25 mouse cellular contexts compared by ENCODE assay signal in genomic region chr1:151328341-151329097, GRCm38 (mm10). TPM values are rescaled to one million over a fixed set of nuclear protein-coding genes. Genes with fewer than 3 reads are reported as not detected.
DNase-seq lines count a peak whose midpoint lies in the region; ATAC-seq and TF ChIP-seq lines count a peak whose summit lies in the region.
"Had no signal": no experiment of that assay in that cellular context is flagged by ENCODE, and none has a peak within 500 bp of the region (broad histone marks: within the 10 kb centered on the region; RNA-seq: fewer than 3 reads in every experiment).

No protein-coding gene starts in this region.

- 81% methylated on average over 14 of the region's 14 CpGs for WGBS in liver, postnatal 0 days (ENCODE audit: insufficient replicate concordance)

- ATAC-seq in liver, postnatal 0 days, result peak; percentile 88
- ATAC-seq: CD4-positive, CD25-positive, alpha-beta regulatory T cell, adult 4 months; forebrain, embryonic 14.5 days had no signal

- peak overlapping the region; percentile 69 for H3K27ac ChIP-seq in liver, postnatal 0 days (ENCODE audit: low read depth)
- H3K27ac ChIP-seq: embryonic facial prominence, embryonic 15.5 days; forebrain, embryonic 10.5 days; gastrocnemius, adult 2 months; heart, embryonic 10.5 days; hindbrain, embryonic 12.5 days had no signal

- H3K9me3 ChIP-seq in liver, postnatal 0 days (ENCODE audit: low read length), result no peaks in the 10 kb centered on the region
- H3K9me3 ChIP-seq: embryonic facial prominence, embryonic 15.5 days; forebrain, embryonic 10.5 days; heart, embryonic 10.5 days; hindbrain, embryonic 12.5 days had no signal

- DNase-seq in heart, adult 11 months, result peak; percentile 69
- DNase-seq in heart, adult 18-20 months, result no peak
- peak; percentile 50 for DNase-seq in kidney, adult 9 months
- no peak for DNase-seq in kidney, adult 18-20 months
- peak; percentile 72 for DNase-seq in ES-CJ7 (ENCODE audit: low read depth, low spot score)
- DNase-seq in liver, postnatal 0 days, result no peak
- DNase-seq in adrenal gland, adult (ENCODE audit: inconsistent age in 2 of 2, low spot score in 1 of 2), result no peak
- DNase-seq in ovary, postnatal 36 days (ENCODE audit: low spot score), result no peak
- DNase-seq: adrenal gland, adult 8-10 months; adrenal gland, postnatal 36 days; B cell, adult 2 months; cerebellum, adult 8-10 months; cerebellum, postnatal 14 days; embryo, embryonic 11 days; gastrocnemius, adult 2 months; gastrocnemius, postnatal 25 days; heart, postnatal 10 days; heart, postnatal 4 days had no signal

- no peaks in the 10 kb centered on the region for H3K36me3 ChIP-seq in liver, postnatal 0 days (replicated peaks; ENCODE audit: insufficient read depth, low read length)
- H3K36me3 ChIP-seq: embryonic facial prominence, embryonic 15.5 days; forebrain, embryonic 10.5 days; heart, embryonic 10.5 days; hindbrain, embryonic 12.5 days had no signal

- no peaks in the 10 kb centered on the region for H3K27me3 ChIP-seq in liver, postnatal 0 days (ENCODE audit: insufficient read depth, low read length)
- H3K27me3 ChIP-seq: embryonic facial prominence, embryonic 15.5 days; hindbrain, embryonic 12.5 days had no signal

- no peak for TF ChIP-seq CTCF in liver, postnatal 0 days (IDR thresholded peaks at IDR 0.05; ENCODE audit: low read depth)

- H3K4me1 ChIP-seq in liver, postnatal 0 days (ENCODE audit: insufficient read depth), result peaks cover 13% of the 10 kb centered on the region; the same call in 1 of the 2 replicates
- H3K4me1 ChIP-seq: embryonic facial prominence, embryonic 15.5 days; forebrain, embryonic 10.5 days; heart, embryonic 10.5 days; hindbrain, embryonic 12.5 days had no signal

- no peak overlapping the region for H3K9ac ChIP-seq in liver, postnatal 0 days (replicated peaks)
- H3K9ac ChIP-seq: embryonic facial prominence, embryonic 15.5 days; hindbrain, embryonic 12.5 days had no signal

- no peak overlapping the region for H3K4me3 ChIP-seq in liver, postnatal 0 days (ENCODE audit: low read depth, low read length)
- H3K4me3 ChIP-seq: embryonic facial prominence, embryonic 15.5 days; erythroblast, embryonic 14.5 days; forebrain, embryonic 10.5 days; gastrocnemius, adult 2 months; heart, embryonic 10.5 days; hindbrain, embryonic 12.5 days had no signal

- no peak overlapping the region for H3K4me2 ChIP-seq in liver, postnatal 0 days (ENCODE audit: low read depth, low read length)
- H3K4me2 ChIP-seq: embryonic facial prominence, embryonic 15.5 days; hindbrain, embryonic 12.5 days had no signal

- peak; percentile 50 for TF ChIP-seq EP300 in liver, postnatal 0 days (IDR thresholded peaks at IDR 0.05; ENCODE audit: low read depth)

RNA-seq across cellular contexts. Expression of gene Ivns1abp, which starts 15.8 kb away (rescaled TPM):
- 100 to 1,000 TPM; 867 to 929 TPM for total RNA-seq in heart, adult 18-20 months (2021)
- 58.5 and 68.2 TPM in 2 replicates for polyA plus RNA-seq in liver, postnatal 0 days (2015; fragmentation: Nextera tagmentation; extraction: Ambion mirVana)

Comparison
In these comparisons a context has a peak if more than half of its experiments do, and no peak if none do; other contexts are left out.
1. DNase-seq: peak in heart, adult 11 months (single experiment), kidney, adult 9 months (single experiment) and ES-CJ7 (single experiment); none in heart, adult 18-20 months (0 of 2), kidney, adult 18-20 months (single experiment), liver, postnatal 0 days (single experiment), adrenal gland, adult (0 of 2) and ovary, postnatal 36 days (single experiment).